Mouse (Mus musculus): ENCODE measurements around the gene Ankrd24.
"Not testable (repeated sequence)": the region's sequence is repeated elsewhere in the genome, so short reads cannot be mapped to it uniquely, and the experiment has no call there.

The Ankrd24 gene

GRCm38 (mm10) chr10:81605666-81605973, 22.7 kb upstream of the Ankrd24 start:
- no peak for DNase-seq (ENCODE audit: low read depth, low spot score)

- DNase-seq (ENCODE audit: low read depth, low spot score) = peak; percentile 94
Observed at GRCm38 (mm10) chr10:81605974-81606751, 22.2 kb upstream of the Ankrd24 start, which contains the start of gene BC025920. TSS of gene BC025920 (plus strand) at chr10:81606270.

- no peak for DNase-seq (ENCODE audit: low read depth, low spot score)
Observed at GRCm38 (mm10) chr10:81608308-81608707, 20.0 kb upstream of the Ankrd24 start.

GRCm38 (mm10) chr10:81612779-81613178, 15.6 kb upstream of the Ankrd24 start:
- no peak for DNase-seq (ENCODE audit: low read depth, low spot score)

GRCm38 (mm10) chr10:81615486-81615885, 12.9 kb upstream of the Ankrd24 start:
- DNase-seq (ENCODE audit: low read depth, low spot score) = no peak

- DNase-seq (ENCODE audit: low read depth, low spot score) = no peak
Observed at GRCm38 (mm10) chr10:81619976-81620375, 8.4 kb upstream of the Ankrd24 start.

- DNase-seq (ENCODE audit: low read depth, low spot score) = no peak
Observed at GRCm38 (mm10) chr10:81620786-81621185, 7.6 kb upstream of the Ankrd24 start.

- no peak for DNase-seq (ENCODE audit: low read depth, low spot score)
Observed at GRCm38 (mm10) chr10:81623441-81623840, 4.9 kb upstream of the Ankrd24 start.

GRCm38 (mm10) chr10:81626101-81626993, 2.0 kb upstream of the Ankrd24 start:
- no peak for DNase-seq (ENCODE audit: low read depth, low spot score)

GRCm38 (mm10) chr10:81626994-81627835, 1.1 kb upstream of the Ankrd24 start, which contains the start of gene Sirt6:
TSS of gene Sirt6 (minus strand) at chr10:81627797.
- DNase-seq (ENCODE audit: low read depth, low spot score) = peak; percentile 85

- no peak for DNase-seq (ENCODE audit: low read depth, low spot score)
Observed at GRCm38 (mm10) chr10:81627836-81628220, 512 bp upstream of the Ankrd24 start.

GRCm38 (mm10) chr10:81633253-81634099, 5.1 kb downstream of the Ankrd24 start:
- DNase-seq (ENCODE audit: low read depth, low spot score) = peak; percentile 76

- no peak for DNase-seq (ENCODE audit: low read depth, low spot score)
Observed at GRCm38 (mm10) chr10:81636338-81636737, 8.0 kb downstream of the Ankrd24 start.

- no peak for DNase-seq (ENCODE audit: low read depth, low spot score)
Observed at GRCm38 (mm10) chr10:81638101-81638500, 9.8 kb downstream of the Ankrd24 start.

GRCm38 (mm10) chr10:81640825-81641224, 12.5 kb downstream of the Ankrd24 start:
- DNase-seq (ENCODE audit: low read depth, low spot score) = not testable (repeated sequence)

- DNase-seq (ENCODE audit: low read depth, low spot score) = no peak
Observed at GRCm38 (mm10) chr10:81641566-81641965, 13.2 kb downstream of the Ankrd24 start.

- DNase-seq (ENCODE audit: low read depth, low spot score) = no peak
Observed at GRCm38 (mm10) chr10:81641978-81642647, 13.8 kb downstream of the Ankrd24 start.

GRCm38 (mm10) chr10:81642648-81643448, 14.5 kb downstream of the Ankrd24 start:
- no peak for DNase-seq (ENCODE audit: low read depth, low spot score)

- peak; percentile 75 for DNase-seq (ENCODE audit: low read depth, low spot score)
Observed at GRCm38 (mm10) chr10:81643449-81644055, 15.2 kb downstream of the Ankrd24 start.

Data from c-Kit-negative CD71-positive TER-119-positive erythroid progenitor cells, embryonic 14.5 days (primary cell).